Mouse (Mus musculus) hindbrain, embryonic 12.5 days (tissue): ENCODE data around the gene 4933407L21Rik. TPM values are rescaled to one million over a fixed set of nuclear protein-coding genes. Genes with fewer than 3 reads are reported as not detected.
"Not testable (repeated sequence)": the region's sequence is repeated elsewhere in the genome, so short reads cannot be mapped to it uniquely, and the experiment has no call there.

Experiments used
- ATAC-seq: fragments of 200-750 bp; cut with Nextera tagmentation; 2 replicates; pipeline ENCODE4 v1.8.0; 2017; ENCODE audit warnings: moderate TSS enrichment; ENCODE audit not compliant: low FRiP score
- H3K27ac ChIP-seq: fragments of 300-500 bp; sonication (generic); 2 replicates; pipeline ENCODE4 v1.5.1; 2016; ENCODE audit warnings: mild to moderate bottlenecking
- H3K27me3 ChIP-seq: fragments of 300-500 bp; sonication (generic); 2 replicates; pipeline ENCODE4 v1.6.1; 2016; ENCODE audit warnings: mild to moderate bottlenecking
- H3K36me3 ChIP-seq: fragments of 300-500 bp; sonication (generic); 2 replicates; pipeline ENCODE4 v1.6.1; 2016; ENCODE audit warnings: mild to moderate bottlenecking
- H3K4me1 ChIP-seq: fragments of 300-500 bp; sonication (generic); 2 replicates; pipeline ENCODE4 v1.6.1; 2016
- H3K4me2 ChIP-seq: fragments of 300-500 bp; sonication (generic); replicated peaks from 2 replicates; pipeline ENCODE4 v1.6.1; 2016; ENCODE audit warnings: mild to moderate bottlenecking
- H3K4me3 ChIP-seq: fragments of 300-500 bp; sonication (generic); 2 replicates; pipeline ENCODE4 v1.5.1; 2016; ENCODE audit warnings: mild to moderate bottlenecking
- H3K9ac ChIP-seq: fragments of 300-500 bp; sonication (generic); 2 replicates; pipeline ENCODE4 v1.6.1; 2016; ENCODE audit warnings: mild to moderate bottlenecking, moderate library complexity
- H3K9me3 ChIP-seq: fragments of 300-500 bp; sonication (generic); replicated peaks from 2 replicates; pipeline ENCODE4 v1.6.1; 2016; ENCODE audit warnings: mild to moderate bottlenecking
- WGBS: fragments of 180-500 bp; shearing (Covaris S2); methylation state at CpG from one replicate; pipeline ENCODE4 v1.1.7; 2016; 5-methylcytosine and 5-hydroxymethylcytosine counted together
- polyA plus RNA-seq: library from polyadenylated mRNA; unstranded; fragments of >200 nt; fragmentation: Nextera tagmentation; extraction: Ambion mirVana; gene quantifications from 2 replicates; pipeline ENCODE4 v1.2.1, GENCODE M21; 2016

The 4933407L21Rik gene
- polyA plus RNA-seq, 1 experiment from 2014 or later = 1.6 TPM

- Histone ChIP-seq H3K27me3 (no peaks in the 10 kb centered on the region), H3K36me3 (no peaks in the 10 kb centered on the region), H3K4me3 (no peak overlapping the region), H3K9me3 (no peaks in the 10 kb centered on the region), H3K27ac (no peak overlapping the region), H3K4me2 (no peak overlapping the region), H3K9ac (no peak overlapping the region), H3K4me1 (no peaks in the 10 kb centered on the region)
- no peak for ATAC-seq
- 73% methylated on average over 3 of the region's 3 CpGs for WGBS
Measured at GRCm38 (mm10) chr1:85972341-85972740, 44.1 kb downstream of the 4933407L21Rik start.

- no peaks in the 10 kb centered on the region for H3K9me3 ChIP-seq
- H3K27me3 ChIP-seq = no peaks in the 10 kb centered on the region
- H3K9ac ChIP-seq = no peak overlapping the region
- 85% methylated on average over 2 of the region's 2 CpGs for WGBS
- H3K4me2 ChIP-seq = no peak overlapping the region
- no peaks in the 10 kb centered on the region for H3K4me1 ChIP-seq
- H3K27ac ChIP-seq = no peak overlapping the region
- no peaks in the 10 kb centered on the region for H3K36me3 ChIP-seq
- no peak for ATAC-seq
- H3K4me3 ChIP-seq = no peak overlapping the region
Measured at GRCm38 (mm10) chr1:85973468-85973877, 45.2 kb downstream of the 4933407L21Rik start.

- Histone ChIP-seq H3K9ac (no peak overlapping the region), H3K27me3 (no peaks in the 10 kb centered on the region), H3K9me3 (no peaks in the 10 kb centered on the region), H3K4me2 (no peak overlapping the region), H3K27ac (no peak overlapping the region), H3K4me3 (no peak overlapping the region), H3K36me3 (no peaks in the 10 kb centered on the region), H3K4me1 (no peaks in the 10 kb centered on the region)
- ATAC-seq = no peak
- WGBS = 73% methylated on average over 3 of the region's 3 CpGs
Measured at GRCm38 (mm10) chr1:85977709-85978108, 49.4 kb downstream of the 4933407L21Rik start.

- Histone ChIP-seq H3K27ac (no peak overlapping the region), H3K9me3 (no peaks in the 10 kb centered on the region), H3K27me3 (no peaks in the 10 kb centered on the region), H3K4me3 (no peak overlapping the region), H3K4me1 (no peaks in the 10 kb centered on the region), H3K36me3 (no peaks in the 10 kb centered on the region), H3K9ac (no peak overlapping the region), H3K4me2 (no peak overlapping the region)
- ATAC-seq = no peak
- WGBS = 75% methylated on average over 7 of the region's 7 CpGs
Measured at GRCm38 (mm10) chr1:85981738-85982357, 53.6 kb downstream of the 4933407L21Rik start.

DNA sequence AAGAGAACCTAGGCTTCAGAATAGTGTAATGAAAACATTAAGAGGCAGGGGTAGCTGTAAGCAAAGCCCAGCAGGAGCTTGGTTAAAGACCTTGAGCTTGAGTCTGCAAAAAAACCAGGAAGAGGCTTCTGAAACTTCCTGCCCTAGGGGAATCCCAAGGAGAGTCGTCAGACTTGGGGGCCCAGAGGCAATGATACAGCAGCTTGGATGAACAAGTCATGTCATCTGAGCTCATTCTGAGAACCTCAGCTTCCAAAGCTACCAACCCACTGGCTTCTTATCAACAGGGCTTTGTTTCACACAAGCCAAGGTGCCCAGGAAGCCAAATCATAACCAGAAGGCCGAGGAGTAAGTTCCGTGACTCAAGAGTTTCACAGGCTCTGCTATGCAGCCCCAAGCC is 57.5 kb downstream of the 4933407L21Rik start:
- no peaks in the 10 kb centered on the region for H3K36me3 ChIP-seq
- 82% methylated on average over 3 of the region's 3 CpGs for WGBS
- H3K4me3 ChIP-seq = no peak overlapping the region
- no peak for ATAC-seq
- H3K9ac ChIP-seq = no peak overlapping the region
- no peak overlapping the region for H3K4me2 ChIP-seq
- H3K9me3 ChIP-seq = no peaks in the 10 kb centered on the region
- no peaks in the 10 kb centered on the region for H3K4me1 ChIP-seq
- H3K27ac ChIP-seq = no peak overlapping the region
- H3K27me3 ChIP-seq = no peaks in the 10 kb centered on the region

DNA sequence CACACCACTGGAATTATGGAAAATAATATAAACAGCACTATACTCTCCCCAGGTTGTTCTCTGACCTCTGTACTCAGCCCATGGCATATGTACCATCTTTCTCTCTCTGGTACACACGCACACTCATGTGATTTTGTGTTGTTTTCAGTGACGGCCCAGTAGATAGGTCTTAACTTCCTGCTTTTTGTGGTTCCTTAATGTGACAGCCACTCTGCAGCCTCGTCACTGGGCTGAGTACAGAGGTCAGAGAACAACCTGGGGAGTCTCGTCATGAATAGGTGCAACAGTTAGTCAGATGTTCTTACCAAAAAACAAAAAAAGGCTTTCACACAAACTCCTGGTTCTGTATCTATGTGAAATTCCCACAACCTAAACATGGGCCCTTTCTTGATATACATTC is 60.1 kb downstream of the 4933407L21Rik start:
- Histone ChIP-seq H3K4me3 (no peak overlapping the region), H3K27ac (no peak overlapping the region), H3K4me1 (no peaks in the 10 kb centered on the region), H3K4me2 (no peak overlapping the region), H3K9me3 (no peaks in the 10 kb centered on the region), H3K36me3 (no peaks in the 10 kb centered on the region), H3K27me3 (no peaks in the 10 kb centered on the region), H3K9ac (no peak overlapping the region)
- WGBS = 80% methylated on average over 4 of the region's 4 CpGs
- ATAC-seq = no peak

- ATAC-seq, H3K27me3 ChIP-seq, H3K4me1 ChIP-seq, H3K27ac ChIP-seq, H3K9ac ChIP-seq, H3K4me2 ChIP-seq, H3K4me3 ChIP-seq, H3K36me3 ChIP-seq, H3K9me3 ChIP-seq: not testable (repeated sequence)
- WGBS = 91% methylated on average over 4 of the region's 4 CpGs
Measured at GRCm38 (mm10) chr1:85988882-85989281, 60.6 kb downstream of the 4933407L21Rik start.

Other genes starting within 250 kb of the 4933407L21Rik start
- 1.2 and 1.5 TPM in 2 replicates for gene A630001G21Rik, start 149.8 kb upstream of the 4933407L21Rik start, polyA plus RNA-seq
- 75.3 and 80.6 TPM in 2 replicates for gene Cab39, start 135.0 kb upstream of the 4933407L21Rik start, polyA plus RNA-seq
- 169 and 173 TPM in 2 replicates for gene Itm2c, start 34.2 kb upstream of the 4933407L21Rik start, polyA plus RNA-seq
- gene Gpr55, start 32.5 kb downstream of the 4933407L21Rik start, polyA plus RNA-seq = 0.09 TPM in 1 of 2 replicates, not detected in the other
- gene Spata3, start 88.3 kb downstream of the 4933407L21Rik start, polyA plus RNA-seq = 0.25 TPM in 1 of 2 replicates, not detected in the other
- gene 2810459M11Rik, start 117.4 kb downstream of the 4933407L21Rik start, polyA plus RNA-seq = 0.39 and 1.5 TPM in 2 replicates
- gene Psmd1, start 135.9 kb downstream of the 4933407L21Rik start, polyA plus RNA-seq = 196 TPM in 2 replicates
- 0.66 and 0.86 TPM in 2 replicates for gene Htr2b, start 183.5 kb downstream of the 4933407L21Rik start, polyA plus RNA-seq
- 0.65 and 1.4 TPM in 2 replicates for gene Gm21972, start 205.2 kb downstream of the 4933407L21Rik start, polyA plus RNA-seq
- gene Armc9, start 226.3 kb downstream of the 4933407L21Rik start, polyA plus RNA-seq = 38.0 and 39.8 TPM in 2 replicates